Mouse (Mus musculus) heart, adult 2 months (tissue): Measurements from ENCODE around the gene Adam1b.

ENCODE experiments used
- CTCF ChIP-seq: fragments of 200-600 bp; IDR thresholded peaks from 2 replicates; pipeline ENCODE4 v1.8.1; 2022; ENCODE audit warnings: antibody characterized with exemption, mild to moderate bottlenecking, moderate library complexity
- POLR2A ChIP-seq: fragments of 200-500 bp; IDR thresholded peaks from 2 replicates; pipeline ENCODE4 v1.6.1; 2011; ENCODE audit warnings: mild to moderate bottlenecking, low read depth, low read length, control low read depth; ENCODE audit not compliant: insufficient read depth

GRCm38 (mm10) chr5:121510009-121510408 is 6.8 kb upstream of the Adam1b start:
- TF ChIP-seq CTCF = no peak
- no peak for TF ChIP-seq POLR2A
